Mouse (Mus musculus) bone marrow macrophage, adult 2 months (primary cell): Measurements from ENCODE around the gene Olfr1270. TPM values are rescaled to one million over a fixed set of nuclear protein-coding genes. Genes with fewer than 3 reads are reported as not detected.
"Not testable (repeated sequence)": the region's sequence is repeated elsewhere in the genome, so short reads cannot be mapped to it uniquely, and the experiment has no call there.

Source experiments
- H3K27ac ChIP-seq: 2 replicates; pipeline ENCODE4 v1.5.1; 2012; ENCODE audit warnings: low read depth, low read length; ENCODE audit not compliant: insufficient read depth
- H3K4me1 ChIP-seq: 2 replicates; pipeline ENCODE4 v1.6.1; 2012; ENCODE audit warnings: low read length; ENCODE audit not compliant: control insufficient read depth, insufficient read depth
- H3K4me3 ChIP-seq: 2 replicates; pipeline ENCODE4 v1.5.1; 2012; ENCODE audit warnings: mild to moderate bottlenecking, low read length, moderate library complexity; ENCODE audit not compliant: insufficient read depth
- CTCF ChIP-seq: IDR thresholded peaks from 2 replicates; pipeline ENCODE4 v1.5.1; 2012; ENCODE audit warnings: low read depth, mild to moderate bottlenecking, low read length, moderate library complexity
- POLR2A ChIP-seq: IDR thresholded peaks from 2 replicates; pipeline ENCODE4 v1.6.1; 2012; ENCODE audit warnings: mild to moderate bottlenecking, low read depth, low read length, borderline replicate concordance
- polyA plus RNA-seq: library from polyadenylated mRNA; stranded (reverse); fragments of >200 nt; gene quantifications from 2 replicates; pipeline ENCODE4 v1.2.4, GENCODE M21; 2012; ENCODE audit not compliant: missing spikeins, insufficient read depth, insufficient read length

Olfr1270 gene
- polyA plus RNA-seq, result not detected in 2 replicates

GRCm38 (mm10) chr2:90152991-90153390 lies at the start of gene Olfr1270:
Gene Olfr1270, minus strand, starts transcription at chr2:90153091.
- TF ChIP-seq POLR2A (no peak), CTCF (no peak)
- Histone ChIP-seq H3K4me3 (no peak within 1 kb of the TSS), H3K4me1 (no peaks in the 10 kb centered on the region), H3K27ac (no peak within 1 kb of the TSS)

- H3K4me3 ChIP-seq, result not testable (repeated sequence)
Measured at GRCm38 (mm10) chr2:90199606-90200005, 46.7 kb upstream of the Olfr1270 start.

GRCm38 (mm10) chr2:90195285-90195684 lies 42.4 kb upstream of the Olfr1270 start:
- H3K4me1 ChIP-seq, H3K4me3 ChIP-seq, H3K27ac ChIP-seq: not testable (repeated sequence)

More at GRCm38 (mm10) chr2:90199606-90200005, 46.7 kb upstream of the Olfr1270 start:
- H3K4me1 ChIP-seq, H3K27ac ChIP-seq: not testable (repeated sequence)

GRCm38 (mm10) chr2:90194750-90195149 lies 41.9 kb upstream of the Olfr1270 start:
- H3K27ac ChIP-seq, H3K4me1 ChIP-seq, H3K4me3 ChIP-seq: not testable (repeated sequence)

- not testable (repeated sequence) for H3K4me3 ChIP-seq, H3K27ac ChIP-seq, H3K4me1 ChIP-seq
Measured at GRCm38 (mm10) chr2:90187082-90187481, 34.2 kb upstream of the Olfr1270 start.

- H3K27ac ChIP-seq, H3K4me1 ChIP-seq, H3K4me3 ChIP-seq: not testable (repeated sequence)
Measured at GRCm38 (mm10) chr2:90186082-90186481, 33.2 kb upstream of the Olfr1270 start.

- H3K4me1 ChIP-seq, result no peaks in the 10 kb centered on the region
- no peak for TF ChIP-seq POLR2A
- H3K27ac ChIP-seq, result no peak overlapping the region
Measured at GRCm38 (mm10) chr2:90153916-90154315, 1.0 kb upstream of the Olfr1270 start.

GRCm38 (mm10) chr2:90142196-90142595 lies 10.7 kb downstream of the Olfr1270 start, which contains the start of gene Olfr32:
Gene Olfr32, minus strand, starts transcription at chr2:90142296.
- no peak within 1 kb of the TSS for H3K27ac ChIP-seq
- H3K4me1 ChIP-seq, result no peaks in the 10 kb centered on the region
- no peak within 1 kb of the TSS for H3K4me3 ChIP-seq
- no peak for TF ChIP-seq CTCF
- TF ChIP-seq POLR2A, result no peak

More at GRCm38 (mm10) chr2:90153916-90154315, 1.0 kb upstream of the Olfr1270 start:
- H3K4me3 ChIP-seq, result no peak overlapping the region

- no peak for TF ChIP-seq CTCF
- no peak for TF ChIP-seq POLR2A
- no peak within 1 kb of the TSS for H3K4me3 ChIP-seq
- H3K4me1 ChIP-seq, result no peaks in the 10 kb centered on the region
- H3K27ac ChIP-seq, result no peak within 1 kb of the TSS
Measured at GRCm38 (mm10) chr2:90121312-90121711, 31.6 kb downstream of the Olfr1270 start, which contains the start of gene Olfr1269. Gene Olfr1269, minus strand, starts transcription at chr2:90121412.

Other genes with a start within 250 kb of the Olfr1270 start
- not detected in 2 replicates for gene Olfr1258, start 225.8 kb downstream of the Olfr1270 start, polyA plus RNA-seq
- gene Olfr1259, start 204.4 kb downstream of the Olfr1270 start, polyA plus RNA-seq, result not detected in 2 replicates
- gene Olfr1260, start 178.8 kb downstream of the Olfr1270 start, polyA plus RNA-seq, result not detected in 2 replicates
- gene Olfr1261, start 161.9 kb downstream of the Olfr1270 start, polyA plus RNA-seq, result not detected in 2 replicates
- gene Olfr1262, start 152.9 kb downstream of the Olfr1270 start, polyA plus RNA-seq, result not detected in 2 replicates
- gene Olfr1263, start 141.0 kb downstream of the Olfr1270 start, polyA plus RNA-seq, result not detected in 2 replicates
- gene Olfr1264, start 127.5 kb downstream of the Olfr1270 start, polyA plus RNA-seq, result not detected in 2 replicates
- gene Olfr1265, start 117.8 kb downstream of the Olfr1270 start, polyA plus RNA-seq, result not detected in 2 replicates
- gene Olfr140, start 89.5 kb downstream of the Olfr1270 start, polyA plus RNA-seq, result not detected in 2 replicates
- not detected in 2 replicates for gene Olfr1269, start 31.7 kb downstream of the Olfr1270 start, polyA plus RNA-seq
- not detected in 2 replicates for gene Olfr32, start 10.8 kb downstream of the Olfr1270 start, polyA plus RNA-seq
- not detected in 2 replicates for gene Olfr1506, start 71.4 kb upstream of the Olfr1270 start, polyA plus RNA-seq
- gene Olfr142, start 104.5 kb upstream of the Olfr1270 start, polyA plus RNA-seq, result not detected in 2 replicates
- gene Olfr1271, start 117.9 kb upstream of the Olfr1270 start, polyA plus RNA-seq, result 0.12 TPM in 1 of 2 replicates, not detected in the other
- gene Olfr1272, start 139.8 kb upstream of the Olfr1270 start, polyA plus RNA-seq, result not detected in 2 replicates
- not detected in 2 replicates for gene Gm13769, start 169.1 kb upstream of the Olfr1270 start, polyA plus RNA-seq
- not detected in 2 replicates for gene Olfr1274-ps, start 245.6 kb upstream of the Olfr1270 start, polyA plus RNA-seq